Mouse (Mus musculus) frontal cortex, postnatal 10 days (tissue): ENCODE measurements around the gene Dmpk.

ENCODE experiments used
- DNase-seq, 2 experiments: peaks; one replicate each; pipeline ENCODE4 v3.0.0; 2022; ENCODE audit warnings: low spot score in 2 of 2, mixed read lengths in 1 of 2

Dmpk gene

GRCm38 (mm10) chr7:19096421-19096976, 12.8 kb downstream of the Dmpk start:
- no peak for DNase-seq

DNA sequence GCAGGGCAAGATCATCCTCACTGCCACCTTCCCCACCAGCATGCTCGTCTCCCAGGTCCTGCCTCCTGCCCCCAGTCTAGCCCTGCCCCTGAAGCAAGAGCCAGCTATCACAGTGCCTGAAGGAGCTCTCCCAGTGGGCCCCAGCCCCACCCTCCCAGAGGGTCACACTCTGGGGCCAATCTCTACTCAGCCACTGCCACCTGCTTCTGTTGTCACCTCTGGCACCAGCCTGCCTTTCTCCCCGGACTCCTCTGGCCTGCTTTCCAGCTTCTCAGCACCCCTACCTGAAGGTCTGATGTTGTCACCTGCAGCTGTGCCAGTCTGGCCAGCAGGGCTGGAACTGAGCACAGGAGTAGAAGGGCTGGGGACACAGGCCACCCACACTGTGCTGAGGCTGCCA, 13.6 kb downstream of the Dmpk start:
- DNase-seq = no peak

DNA sequence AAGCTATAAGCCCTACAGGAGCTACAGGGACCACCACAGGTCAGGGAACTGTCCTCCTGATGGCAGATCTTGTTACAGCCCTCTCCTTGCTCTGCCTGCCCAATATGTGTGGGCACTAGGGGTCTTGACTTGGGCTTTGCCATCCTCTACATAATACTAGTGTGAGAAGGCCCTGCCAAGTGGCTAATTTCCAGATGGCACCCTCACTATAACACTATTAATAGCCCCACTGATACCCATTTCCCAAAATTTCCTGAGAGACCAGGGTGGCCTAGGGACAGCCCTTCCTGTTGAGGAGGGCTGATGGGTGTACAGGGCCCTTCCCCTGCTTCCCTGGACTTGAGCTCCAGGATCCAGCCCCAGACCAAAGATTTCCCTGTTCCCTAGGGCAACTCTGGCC, 14.2 kb downstream of the Dmpk start:
- DNase-seq = no peak

DNA sequence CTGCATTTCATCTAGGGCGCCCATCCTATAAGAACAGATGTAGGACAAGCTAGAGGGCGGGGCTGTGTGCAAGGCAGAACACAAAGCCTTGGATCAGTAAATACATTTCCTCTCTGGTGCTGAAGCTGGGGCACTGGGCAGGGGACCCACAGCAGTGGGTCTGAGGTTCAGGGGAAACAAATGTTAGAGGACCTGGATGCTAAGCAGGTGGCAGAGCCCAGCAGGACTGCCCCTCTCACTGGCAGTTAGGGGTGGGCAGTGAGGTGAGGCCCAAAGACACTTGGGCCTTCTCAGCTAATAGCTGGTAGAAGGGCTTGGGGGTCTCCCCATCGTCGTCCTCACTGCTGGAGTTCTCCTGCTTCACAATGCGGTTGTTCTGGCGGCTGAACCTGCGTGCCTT, 15.2 kb downstream of the Dmpk start:
- no peak for DNase-seq

DNA sequence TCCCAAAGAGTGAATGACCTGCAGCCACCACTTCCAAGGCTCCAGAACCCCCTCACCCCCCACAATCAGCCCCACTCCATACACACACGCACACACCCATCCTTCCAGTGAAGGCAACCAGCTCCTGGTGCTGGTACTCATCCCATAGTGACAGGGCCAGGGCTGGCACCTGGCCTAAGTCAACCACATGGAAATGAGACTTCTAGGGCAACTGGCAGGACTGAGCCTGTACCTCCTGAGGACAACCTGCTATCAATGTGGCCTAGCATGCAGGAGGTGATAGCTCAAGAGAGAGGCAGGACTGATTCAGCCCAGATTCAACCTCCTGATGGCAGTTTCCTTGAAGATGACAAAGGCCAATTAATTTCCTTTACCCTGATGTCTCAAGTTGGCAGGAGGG, 16.6 kb downstream of the Dmpk start:
- DNase-seq = no peak

DNA sequence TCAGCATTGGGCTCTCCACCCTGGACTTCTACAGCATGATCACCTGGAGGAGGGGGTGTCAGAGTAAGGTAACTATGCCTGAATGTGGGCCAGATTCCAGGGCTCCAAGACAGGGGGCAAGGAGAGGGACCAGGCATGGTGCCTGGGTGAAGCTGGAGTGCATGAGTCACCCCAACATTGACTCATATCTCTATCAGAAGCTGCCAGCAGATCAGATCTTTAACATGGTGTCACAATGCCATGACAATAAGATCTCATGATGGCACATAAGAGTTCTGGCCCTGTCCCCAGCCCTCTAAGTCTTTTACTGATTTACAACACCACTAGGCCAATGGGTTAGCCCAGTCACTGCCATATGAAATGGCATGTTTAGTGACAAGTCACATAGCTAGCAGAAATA, 20.1 kb downstream of the Dmpk start:
- no peak for DNase-seq

DNA sequence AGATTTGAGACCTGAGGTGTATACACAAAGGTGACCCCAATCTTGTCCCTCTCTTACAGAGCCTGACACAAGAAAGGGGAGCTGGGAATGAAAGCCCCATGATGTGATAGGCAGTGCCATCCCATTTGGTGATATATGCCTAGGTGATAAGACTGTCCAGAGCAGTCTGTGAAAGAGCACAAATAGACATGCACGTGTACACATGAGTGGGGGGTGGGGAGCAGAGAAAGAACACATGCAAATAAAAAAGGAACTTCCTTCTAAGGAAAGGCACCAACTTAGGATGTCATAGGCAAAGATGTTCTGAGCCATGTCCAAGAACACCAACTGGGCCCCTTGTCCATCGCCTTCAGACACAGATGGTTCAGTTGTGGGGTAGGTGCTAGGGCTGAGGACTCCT, 20.8 kb downstream of the Dmpk start:
- no peak for DNase-seq

- no peak for DNase-seq
These were observed 23.8 kb downstream of the Dmpk start for GRCm38 (mm10) chr7:19107436-19107835.

DNA sequence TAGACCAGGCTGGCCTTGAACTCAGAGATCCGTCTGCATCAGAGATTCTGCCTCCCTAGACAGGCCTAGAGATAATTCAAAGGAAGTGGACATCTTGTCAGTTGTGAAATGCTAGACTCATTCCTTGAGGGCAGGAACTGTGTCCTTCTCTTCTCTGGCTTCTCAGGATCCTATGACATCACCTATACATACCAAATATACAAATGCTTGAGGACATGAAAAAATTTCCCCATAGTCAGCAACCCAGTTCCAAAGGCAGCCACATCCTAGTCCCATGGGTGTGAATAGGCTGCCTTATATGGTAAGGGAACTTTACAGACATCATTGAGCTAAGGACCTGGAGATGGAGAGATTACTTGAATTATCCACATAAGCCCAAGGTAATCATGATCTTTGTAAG, 25.9 kb downstream of the Dmpk start:
- no peak for DNase-seq

- peak; percentile 75 to 79 for DNase-seq
These were observed 34.6 kb downstream of the Dmpk start, which contains the start of gene Gm4969 for GRCm38 (mm10) chr7:19118028-19118771. Gm4969 (minus strand) TSS chr7:19118368.

DNA sequence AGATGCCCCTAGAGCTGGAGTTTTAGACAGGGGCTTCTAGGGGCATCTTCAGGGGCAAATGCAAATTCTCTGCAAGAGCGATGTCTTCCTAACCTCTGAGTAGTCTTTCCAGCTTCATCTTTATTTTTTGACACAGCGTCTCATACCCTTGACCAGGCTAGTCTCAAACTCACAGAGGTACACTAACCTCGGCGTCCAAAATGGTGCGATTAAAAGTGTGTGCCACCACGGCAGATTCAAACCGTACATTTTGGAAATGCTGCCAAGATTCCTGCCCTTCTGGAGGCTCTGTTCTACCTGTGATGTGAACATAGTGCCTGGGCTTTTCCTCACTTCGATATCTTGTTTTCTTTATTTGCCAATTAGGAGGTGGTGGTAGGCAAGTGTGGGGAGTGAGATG, 35.4 kb downstream of the Dmpk start:
- DNase-seq = no peak

GRCm38 (mm10) chr7:19119631-19120429, 36.2 kb downstream of the Dmpk start, which contains the start of gene Fbxo46:
Fbxo46 (plus strand) TSS chr7:19119859.
- DNase-seq = peak; percentile 91 to 92

GRCm38 (mm10) chr7:19121686-19122085, 38.0 kb downstream of the Dmpk start:
- DNase-seq = no peak

DNA sequence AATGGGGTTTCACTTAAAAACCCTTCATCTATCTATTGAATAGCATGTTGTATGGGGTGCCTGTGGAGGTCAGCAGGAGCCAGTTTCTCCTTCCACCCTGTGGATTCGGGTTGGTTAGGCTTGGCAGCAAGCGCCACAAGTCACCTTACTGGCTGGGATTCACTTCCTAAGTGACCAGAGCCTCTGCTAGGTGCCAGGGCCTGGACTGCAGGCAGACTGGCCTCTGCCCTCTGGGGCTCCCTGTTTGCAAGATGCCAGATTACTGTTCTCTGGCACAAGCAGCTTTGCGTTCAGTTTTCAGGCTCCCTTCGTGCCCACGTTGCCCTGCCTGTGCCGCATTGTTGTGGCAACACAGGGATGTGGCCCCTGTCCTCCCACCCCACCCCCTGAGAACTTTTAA, 41.1 kb downstream of the Dmpk start:
- DNase-seq = no peak

- no peak for DNase-seq
These were observed 44.1 kb downstream of the Dmpk start for GRCm38 (mm10) chr7:19127744-19128143.

DNA sequence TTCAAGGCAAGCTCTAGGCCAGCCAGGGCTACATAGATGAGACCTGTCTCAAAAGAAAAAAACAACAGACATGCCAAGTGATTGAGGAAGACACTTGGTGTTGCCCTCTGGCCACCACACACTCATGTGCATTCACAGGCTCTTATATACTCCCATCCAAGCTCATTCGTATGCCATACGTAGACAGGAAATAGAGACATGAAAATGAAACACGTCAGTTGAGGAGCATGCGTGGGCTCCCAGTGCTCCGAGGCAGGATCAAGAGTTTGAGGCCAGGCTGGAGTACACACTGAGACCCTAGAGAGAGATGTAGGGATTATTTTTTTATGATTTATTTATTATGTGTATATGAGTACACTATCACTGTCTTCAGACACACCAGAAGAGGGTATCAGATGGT, 45.7 kb downstream of the Dmpk start:
- no peak for DNase-seq

- DNase-seq = no peak
These were observed 47.0 kb downstream of the Dmpk start for GRCm38 (mm10) chr7:19130657-19131056.

GRCm38 (mm10) chr7:19131324-19131848, 47.7 kb downstream of the Dmpk start:
- DNase-seq = peak; percentile 96 to 97

GRCm38 (mm10) chr7:19136168-19136567, 52.5 kb downstream of the Dmpk start:
- no peak for DNase-seq

GRCm38 (mm10) chr7:19136673-19137334, 53.2 kb downstream of the Dmpk start:
- no peak for DNase-seq

- DNase-seq = no peak
These were observed 53.7 kb downstream of the Dmpk start for GRCm38 (mm10) chr7:19137380-19137779.
